Mouse (Mus musculus) erythroid progenitor cell, adult 5-6 weeks (primary cell): Measurements from ENCODE around the gene Flt3. TPM values are rescaled to one million over a fixed set of nuclear protein-coding genes. Genes with fewer than 3 reads are reported as not detected.

Experiments used
- ATAC-seq: replicated peaks from 2 replicates; pipeline ENCODE4 v1.8.0; 2016; ENCODE audit warnings: moderate number of reproducible peaks, mild to moderate bottlenecking, moderate TSS enrichment, inconsistent platforms; ENCODE audit not compliant: poor library complexity, low FRiP score, severe bottlenecking
- total RNA-seq, 2 experiments: library from RNA; stranded (forward) in 1 of 2; stranded (reverse) in 1 of 2; fragments of 150-400 nt in 1 of 2; fragments of 186-747, 209-891 nt in 1 of 2; gene quantifications; 2 replicates each; pipeline versions ENCODE4 v1.2.3 to v1.2.4; 2015 to 2017; ENCODE audit warnings: low replicate concordance in 2 of 2

Gene Flt3
- total RNA-seq (2015; ENCODE audit: low replicate concordance) = 1.4 and 2.1 TPM in 2 replicates
- 0.45 and 2.3 TPM in 2 replicates for total RNA-seq (2017; ENCODE audit: low replicate concordance)

DNA sequence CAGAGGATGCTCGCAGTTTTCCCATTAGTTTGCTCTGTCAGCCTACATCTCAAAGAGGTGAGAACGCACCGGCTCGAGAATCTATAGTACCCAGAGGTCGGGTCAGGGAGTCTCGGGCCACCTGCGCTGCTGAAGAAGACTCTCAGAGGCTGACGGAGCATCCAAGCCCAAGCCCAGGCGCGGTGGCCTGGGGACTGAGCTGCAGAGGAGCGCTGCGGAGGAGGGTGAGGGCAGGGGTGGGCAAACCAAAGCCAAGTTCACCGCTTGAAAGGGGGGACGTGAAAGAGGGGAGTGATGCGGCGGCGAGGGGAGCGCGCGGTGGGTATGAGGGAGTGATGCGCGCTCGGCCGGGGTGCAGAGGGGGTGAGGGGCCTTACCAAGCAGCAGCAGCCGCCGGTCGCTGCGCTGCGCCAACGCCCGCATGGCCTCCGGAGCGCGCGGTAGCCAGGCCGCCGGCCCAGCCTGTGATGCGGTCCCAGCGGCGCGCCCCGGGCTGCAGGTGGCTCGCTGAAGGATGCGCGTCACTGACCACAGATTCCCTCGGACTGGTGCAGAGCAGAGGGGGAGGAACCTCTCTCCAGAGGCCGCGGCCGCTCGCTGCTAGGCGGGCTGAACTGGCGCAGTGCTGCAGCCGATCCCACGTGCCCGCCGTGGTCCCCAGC lies at the start of gene Flt3:
Gene Flt3 (minus strand): TSS at position 647 of the 662 bp plus-strand sequence.
- ATAC-seq = no peak

DNA sequence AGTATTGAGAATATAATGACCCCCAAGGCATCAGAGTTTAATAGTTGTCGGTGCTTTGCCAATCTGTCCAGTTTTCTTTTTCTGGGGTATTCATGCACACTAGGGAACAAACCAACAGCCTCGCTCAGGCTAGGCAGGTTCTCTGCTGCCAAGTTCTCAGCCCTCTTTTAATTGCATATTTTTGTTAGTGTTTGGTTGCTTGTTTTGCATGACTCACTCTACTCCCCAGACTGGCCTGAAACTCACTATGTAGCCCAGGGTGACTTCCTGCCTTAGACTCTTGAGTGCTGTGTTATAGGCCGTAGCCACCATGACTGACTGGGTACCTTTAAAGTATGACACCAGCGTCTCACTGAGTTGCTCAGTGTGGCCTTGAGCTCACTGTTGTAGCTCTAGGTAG lies 48.6 kb upstream of the Flt3 start:
- ATAC-seq = no peak

DNA sequence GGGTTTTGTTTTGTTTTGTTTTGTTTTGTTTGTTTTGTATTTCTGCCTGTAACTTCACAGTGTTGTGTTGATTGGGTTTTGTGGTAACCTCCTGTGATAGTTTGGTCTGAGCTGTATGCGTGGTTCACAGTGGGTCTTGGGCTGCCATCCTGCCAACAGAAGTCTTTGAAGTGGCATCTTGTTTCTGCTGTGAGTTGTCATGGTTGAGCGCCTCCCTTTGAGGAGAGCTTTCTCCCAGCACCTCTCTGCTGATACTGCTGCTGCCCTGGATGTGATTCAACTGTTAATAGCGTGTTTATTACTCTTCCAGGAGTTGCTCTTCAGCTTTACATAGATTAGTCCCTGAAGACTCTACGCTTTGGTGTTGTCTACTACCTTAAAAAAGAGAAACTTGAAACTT lies 48.2 kb upstream of the Flt3 start:
- ATAC-seq = no peak

GRCm38 (mm10) chr5:147445252-147445651 lies 45.0 kb upstream of the Flt3 start:
- no peak for ATAC-seq

- ATAC-seq = no peak
These were observed 44.5 kb upstream of the Flt3 start for GRCm38 (mm10) chr5:147444757-147445156.

DNA sequence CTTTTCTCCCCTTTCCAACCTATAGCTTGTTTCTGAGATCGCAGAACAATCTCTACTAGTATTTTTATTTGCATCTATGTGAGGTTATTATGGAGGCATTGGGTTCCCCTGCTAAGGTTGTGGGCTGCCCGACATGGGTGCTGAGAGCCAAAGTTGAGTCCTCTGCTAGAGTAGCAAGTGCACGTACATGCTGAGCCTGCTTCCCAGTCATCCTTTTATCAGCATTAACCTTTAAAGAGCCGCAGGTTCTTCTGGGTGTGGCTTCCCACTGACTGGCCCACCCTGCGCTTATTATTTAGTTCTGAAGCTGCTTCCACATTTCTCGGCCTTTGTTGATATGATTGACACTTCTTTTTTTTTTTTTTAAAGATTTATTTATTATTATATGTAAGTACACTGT lies 44.0 kb upstream of the Flt3 start:
- ATAC-seq = peak; percentile 82

DNA sequence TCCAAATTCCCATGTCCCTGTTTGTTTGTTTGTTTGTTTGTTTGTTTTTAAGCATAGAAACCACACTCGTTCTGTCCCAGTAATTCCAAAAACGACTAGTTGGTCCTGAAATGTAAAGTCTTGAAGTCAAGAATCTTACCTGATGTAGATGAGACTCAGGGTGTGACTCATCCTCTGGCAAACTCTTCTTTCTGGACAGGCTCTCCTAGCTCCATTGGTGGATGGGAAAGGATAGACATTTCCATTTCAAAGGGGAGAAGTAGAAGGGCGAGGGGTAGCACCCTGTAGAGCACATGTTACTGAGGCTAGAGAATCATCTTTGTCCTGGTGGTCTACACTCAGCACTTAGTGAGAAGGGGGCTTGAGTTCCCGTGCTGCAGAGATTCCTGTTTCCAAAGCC lies 42.5 kb upstream of the Flt3 start:
- ATAC-seq = no peak

- ATAC-seq = no peak
These were observed 41.7 kb upstream of the Flt3 start for GRCm38 (mm10) chr5:147441979-147442378.

- no peak for ATAC-seq
These were observed 40.8 kb upstream of the Flt3 start for GRCm38 (mm10) chr5:147440996-147441507.

DNA sequence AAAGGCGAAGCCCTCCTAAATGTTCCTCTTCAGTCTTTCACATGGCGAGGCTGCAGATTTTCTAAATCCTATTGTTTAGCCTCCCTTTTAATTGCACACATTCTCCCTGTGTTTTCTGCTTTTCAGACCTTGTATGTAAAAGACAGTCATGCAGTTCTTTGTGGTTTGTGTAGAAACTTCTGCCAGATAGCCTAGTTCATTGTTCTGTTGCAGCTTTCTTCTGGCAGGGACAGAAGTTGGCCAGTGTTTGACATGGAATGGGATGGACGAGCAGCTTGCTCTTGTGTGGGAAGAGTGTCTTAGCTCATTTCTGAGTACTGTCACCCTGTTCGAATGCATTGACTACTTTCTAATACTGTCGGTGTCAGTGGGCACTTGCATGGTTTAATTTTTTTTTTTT lies 36.2 kb upstream of the Flt3 start:
- no peak for ATAC-seq

DNA sequence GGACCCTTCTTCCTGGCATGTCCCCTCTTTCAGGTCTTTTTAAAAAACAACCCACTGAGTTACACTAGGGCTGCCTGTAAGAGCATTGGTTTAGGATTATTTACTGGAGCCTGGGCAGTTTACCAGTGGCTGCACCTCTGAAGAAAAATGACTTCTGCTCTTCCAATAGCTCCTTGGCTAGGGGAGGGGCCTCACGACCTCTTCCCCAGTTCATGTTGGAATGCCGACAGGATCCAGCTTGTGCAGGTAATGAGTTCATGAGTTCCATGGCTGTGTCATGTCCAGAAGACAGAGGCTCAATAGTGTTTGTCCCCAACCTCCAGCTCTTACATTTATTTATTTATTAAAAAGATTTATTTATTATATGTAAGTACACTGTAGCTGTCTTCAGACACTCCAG lies 35.5 kb upstream of the Flt3 start:
- no peak for ATAC-seq

- no peak for ATAC-seq
These were observed 34.9 kb upstream of the Flt3 start for GRCm38 (mm10) chr5:147435224-147435623.

DNA sequence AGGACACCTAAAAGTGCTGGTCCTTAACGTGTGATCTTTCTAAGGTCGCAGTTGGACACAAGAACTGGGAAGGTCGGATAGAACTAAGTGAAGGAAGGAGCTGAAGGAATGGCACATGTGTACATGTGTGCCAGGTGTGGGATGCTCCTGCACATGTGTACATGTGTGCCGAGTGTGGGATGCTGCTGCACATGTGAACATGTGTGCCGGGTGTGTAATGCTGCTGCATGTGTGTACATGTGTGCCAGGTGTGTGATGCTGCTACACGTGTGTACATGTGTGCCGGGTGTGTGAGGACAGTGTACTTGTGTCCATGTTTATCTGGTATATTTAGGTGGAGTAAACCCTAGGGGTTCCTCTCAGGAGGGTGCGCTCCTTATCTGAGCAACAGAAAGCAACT lies 32.6 kb upstream of the Flt3 start:
- no peak for ATAC-seq

GRCm38 (mm10) chr5:147430936-147431839 lies 30.9 kb upstream of the Flt3 start:
- peak; percentile 23 for ATAC-seq

DNA sequence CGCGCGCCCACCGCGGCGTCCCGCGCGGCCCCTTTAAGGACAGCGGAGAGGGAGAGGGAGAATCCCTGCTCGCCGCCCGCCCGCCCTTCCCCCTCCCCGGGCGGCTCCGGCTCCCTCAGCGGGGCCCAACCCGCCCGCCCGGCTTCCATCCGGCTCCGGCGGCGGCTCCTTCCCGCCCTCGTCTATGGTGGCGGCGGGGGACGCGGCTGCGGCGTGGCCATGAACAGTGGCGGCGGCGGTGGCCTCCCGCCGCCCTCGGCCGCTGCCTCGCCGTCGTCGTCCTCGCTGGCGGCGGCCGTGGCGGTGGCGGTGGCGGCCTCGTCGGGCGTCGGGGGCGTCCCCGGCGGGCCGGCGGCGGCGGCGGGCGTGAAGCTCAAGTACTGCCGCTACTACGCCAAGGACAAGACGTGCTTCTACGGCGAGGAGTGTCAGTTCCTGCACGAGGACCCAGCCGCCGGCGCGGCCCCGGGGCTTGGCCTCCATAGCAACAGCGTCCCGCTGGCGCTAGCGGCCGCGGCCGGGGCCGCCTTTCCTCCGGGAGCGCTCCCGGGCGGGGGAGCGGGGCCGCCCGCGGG lies 30.2 kb upstream of the Flt3 start:
- ATAC-seq = peak; percentile 31

GRCm38 (mm10) chr5:147429535-147430305 lies 29.4 kb upstream of the Flt3 start, which contains the start of gene Pan3:
TSS of gene Pan3 (plus strand) at chr5:147430161.
- peak; percentile 86 for ATAC-seq

- no peak for ATAC-seq
These were observed 25.9 kb upstream of the Flt3 start for GRCm38 (mm10) chr5:147426048-147426805.

GRCm38 (mm10) chr5:147423612-147424011 lies 23.3 kb upstream of the Flt3 start:
- ATAC-seq = no peak
